Mouse (Mus musculus) gonadal fat pad, adult 2 months (tissue): ENCODE measurements at regions not wholly inside any gene's neighbourhood (a gene's known extent, or its start where the extent isn't known, plus 50 kb on each side); places are given as distances from the start of the nearest gene placed in this dataset.
"Not testable (repeated sequence)": the region's sequence is repeated elsewhere in the genome, so short reads cannot be mapped to it uniquely, and the experiment has no call there.

Source experiments
- DNase-seq: peaks from one replicate; pipeline ENCODE4 v3.0.0-alpha.2; 2012; ENCODE audit warnings: low read depth

- no peak for DNase-seq
These were observed 151.2 kb upstream of the Supt20 start for GRCm38 (mm10) chr3:54541389-54541788.

- DNase-seq: no peak
These were observed 147.2 kb upstream of the Supt20 start for GRCm38 (mm10) chr3:54545393-54545792.

GRCm38 (mm10) chr3:54551908-54552307 lies 140.7 kb upstream of the Supt20 start:
- DNase-seq: peak; percentile 60

GRCm38 (mm10) chr3:54555954-54556353 lies 136.7 kb upstream of the Supt20 start:
- no peak for DNase-seq

GRCm38 (mm10) chr3:54559053-54559452 lies 133.6 kb upstream of the Supt20 start:
- no peak for DNase-seq

- no peak for DNase-seq
These were observed 133.1 kb upstream of the Supt20 start for GRCm38 (mm10) chr3:54559527-54559926.

- no peak for DNase-seq
These were observed 132.3 kb upstream of the Supt20 start for GRCm38 (mm10) chr3:54560056-54560922.

GRCm38 (mm10) chr3:54567329-54567728 lies 125.3 kb upstream of the Supt20 start:
- no peak for DNase-seq

- DNase-seq: no peak
These were observed 124.5 kb upstream of the Supt20 start for GRCm38 (mm10) chr3:54568096-54568495.

GRCm38 (mm10) chr3:54570501-54570900 lies 122.1 kb upstream of the Supt20 start:
- DNase-seq: no peak

- DNase-seq: no peak
These were observed 114.8 kb upstream of the Supt20 start for GRCm38 (mm10) chr3:54577851-54578250.

GRCm38 (mm10) chr3:54579425-54579824 lies 113.2 kb upstream of the Supt20 start:
- DNase-seq: no peak

GRCm38 (mm10) chr3:54580339-54580738 lies 112.3 kb upstream of the Supt20 start:
- no peak for DNase-seq

- DNase-seq: not testable (repeated sequence)
These were observed 106.8 kb upstream of the Supt20 start for GRCm38 (mm10) chr3:54585781-54586180.

GRCm38 (mm10) chr3:54587127-54587995 lies 105.2 kb upstream of the Supt20 start:
- no peak for DNase-seq

- DNase-seq: no peak
These were observed 104.4 kb upstream of the Supt20 start for GRCm38 (mm10) chr3:54588198-54588597.

GRCm38 (mm10) chr3:54589976-54590375 lies 102.6 kb upstream of the Supt20 start:
- DNase-seq: no peak

- DNase-seq: no peak
These were observed 101.4 kb upstream of the Supt20 start for GRCm38 (mm10) chr3:54591160-54591559.

GRCm38 (mm10) chr3:54592064-54592463 lies 100.5 kb upstream of the Supt20 start:
- no peak for DNase-seq

- DNase-seq: no peak
These were observed 99.8 kb upstream of the Supt20 start for GRCm38 (mm10) chr3:54592655-54593428.

- DNase-seq: no peak
These were observed 97.4 kb upstream of the Supt20 start for GRCm38 (mm10) chr3:54595193-54595592.
